Mouse (Mus musculus) E14TG2a.4 (cell line): ENCODE data around the gene Car15.

Source experiments
- H3K27me3 ChIP-seq: 2 replicates; pipeline ENCODE4 v1.6.1; 2014; ENCODE audit warnings: low read length, control low read depth; ENCODE audit not compliant: insufficient read depth
- H3K36me3 ChIP-seq: 2 replicates; pipeline ENCODE4 v1.6.1; 2014; ENCODE audit warnings: low read length, control low read depth; ENCODE audit not compliant: insufficient read depth
- H3K4me1 ChIP-seq: replicated peaks from 2 replicates; pipeline ENCODE4 v1.6.1; 2014; ENCODE audit warnings: low read depth, low read length, control low read depth
- H3K4me3 ChIP-seq: replicated peaks from 2 replicates; pipeline ENCODE4 v1.5.1; 2014; ENCODE audit warnings: mild to moderate bottlenecking, low read length
- H3K9me3 ChIP-seq: 2 replicates; pipeline ENCODE4 v1.6.1; 2014; ENCODE audit warnings: low read length, control low read depth
- CTCF ChIP-seq: conservative IDR thresholded peaks from 2 replicates; pipeline ENCODE4 v1.5.1; 2014; ENCODE audit warnings: low read length
- NANOG ChIP-seq: IDR thresholded peaks from 2 replicates; pipeline ENCODE4 v1.6.1; 2014; ENCODE audit warnings: borderline replicate concordance, low read length, mixed read lengths
- POU5F1 ChIP-seq: IDR thresholded peaks from 2 replicates; pipeline ENCODE4 v1.6.1; 2014; ENCODE audit warnings: low read length, borderline replicate concordance

Car15 gene

DNA sequence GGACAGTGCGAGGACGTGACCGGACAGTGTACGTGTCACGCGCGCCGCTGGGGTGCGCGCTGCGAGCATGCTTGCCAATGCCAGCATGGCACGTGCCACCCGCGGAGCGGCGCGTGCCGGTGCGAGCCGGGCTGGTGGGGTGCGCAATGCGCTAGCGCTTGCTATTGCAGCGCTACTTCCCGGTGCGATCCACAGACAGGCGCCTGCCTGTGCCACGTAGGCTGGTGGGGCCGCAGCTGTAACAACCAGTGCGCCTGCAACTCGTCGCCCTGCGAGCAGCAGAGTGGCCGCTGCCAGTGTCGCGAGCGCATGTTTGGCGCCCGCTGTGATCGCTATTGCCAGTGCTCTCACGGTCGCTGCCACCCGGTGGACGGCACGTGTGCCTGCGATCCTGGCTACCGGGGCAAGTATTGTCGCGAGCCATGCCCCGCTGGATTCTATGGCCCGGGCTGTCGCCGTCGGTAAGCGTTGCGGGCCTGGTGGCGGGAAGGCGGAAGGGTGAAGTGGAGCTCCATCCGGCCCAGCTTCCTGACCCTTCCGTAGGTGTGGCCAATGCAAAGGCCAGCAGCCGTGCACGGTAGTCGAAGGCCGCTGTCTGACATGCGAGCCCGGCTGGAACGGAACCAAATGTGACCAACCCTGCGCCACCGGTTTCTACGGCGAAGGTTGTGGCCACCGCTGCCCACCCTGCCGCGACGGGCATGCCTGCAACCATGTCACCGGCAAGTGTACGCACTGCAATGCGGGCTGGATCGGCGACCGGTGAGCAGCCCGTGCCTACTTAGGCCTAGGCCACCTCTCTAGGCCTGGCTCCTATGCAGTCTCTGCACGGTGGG lies 35.1 kb downstream of the Car15 start:
- Histone ChIP-seq H3K36me3 (no peaks in the 10 kb centered on the region), H3K4me3 (peak overlapping the region; percentile 59), H3K4me1 (peaks cover 57% of the 10 kb centered on the region), H3K27me3 (peaks cover 98% of the 10 kb centered on the region), H3K9me3 (peaks cover 5% of the 10 kb centered on the region; the same call in 1 of the 2 replicates)
- TF ChIP-seq CTCF (no peak), NANOG (no peak), POU5F1 (no peak)

DNA sequence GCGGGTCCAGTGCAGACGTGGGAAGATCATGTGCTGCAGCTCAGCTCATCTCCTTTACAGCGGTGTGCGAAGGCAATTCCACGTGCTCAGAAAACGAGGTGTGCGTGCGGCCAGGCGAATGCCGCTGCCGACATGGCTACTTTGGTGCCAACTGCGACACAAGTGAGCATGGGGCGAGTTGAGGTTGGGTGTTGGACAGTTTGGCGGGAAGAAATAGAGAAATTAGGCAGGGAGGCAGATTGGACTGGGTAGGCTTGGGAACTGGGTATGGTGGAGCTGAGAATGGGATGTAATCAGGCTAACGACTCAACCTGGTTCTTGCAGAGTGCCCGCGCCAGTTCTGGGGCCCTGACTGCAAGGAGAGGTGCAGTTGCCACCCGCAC lies 35.7 kb downstream of the Car15 start:
- H3K27me3 ChIP-seq: peaks cover 99% of the 10 kb centered on the region
- H3K36me3 ChIP-seq: no peaks in the 10 kb centered on the region
- peak overlapping the region; percentile 59 for H3K4me3 ChIP-seq
- H3K9me3 ChIP-seq: peaks cover 5% of the 10 kb centered on the region; the same call in 1 of the 2 replicates
- no peak for TF ChIP-seq CTCF
- no peak for TF ChIP-seq NANOG
- no peak for TF ChIP-seq POU5F1
- H3K4me1 ChIP-seq: peaks cover 57% of the 10 kb centered on the region

DNA sequence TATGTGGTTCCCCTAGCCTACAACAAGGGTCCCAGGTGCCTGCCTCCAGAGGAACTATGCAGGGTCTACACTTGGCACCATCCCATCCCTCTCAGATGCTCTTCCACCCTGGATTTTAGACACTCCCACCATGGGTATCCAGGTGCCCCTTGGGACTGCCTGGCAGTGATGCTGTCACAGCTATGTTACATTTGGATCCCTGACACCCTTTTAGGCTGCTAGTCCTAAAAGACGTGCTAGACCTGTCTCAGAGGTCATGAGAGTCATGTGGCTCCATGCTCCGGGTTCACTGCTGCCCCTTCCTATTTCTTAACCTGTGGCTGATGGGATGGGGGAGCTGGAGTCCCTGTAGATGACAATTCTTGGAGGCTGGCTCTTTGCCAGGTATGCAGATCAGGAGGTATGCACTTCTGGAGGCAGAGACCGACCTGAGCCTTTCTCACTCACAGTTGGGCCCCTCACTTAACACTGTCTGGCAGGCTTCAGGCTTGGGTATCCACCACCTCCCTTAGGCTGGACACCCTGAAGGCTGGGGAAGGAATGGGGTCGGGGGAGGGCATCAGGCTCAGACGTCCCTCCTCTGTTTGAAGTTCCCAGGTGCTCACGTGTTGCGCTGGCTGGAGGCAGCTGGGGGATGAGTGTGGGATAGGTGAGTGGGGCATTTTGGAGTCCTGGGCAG lies 36.2 kb downstream of the Car15 start:
- Histone ChIP-seq H3K4me1 (peaks cover 58% of the 10 kb centered on the region), H3K4me3 (peak overlapping the region; percentile 59; the same call in 1 of the 2 replicates), H3K9me3 (peaks cover 5% of the 10 kb centered on the region; the same call in 1 of the 2 replicates), H3K27me3 (peaks cover 97% of the 10 kb centered on the region), H3K36me3 (no peaks in the 10 kb centered on the region)
- TF ChIP-seq NANOG: no peak
- no peak for TF ChIP-seq CTCF
- TF ChIP-seq POU5F1: no peak

DNA sequence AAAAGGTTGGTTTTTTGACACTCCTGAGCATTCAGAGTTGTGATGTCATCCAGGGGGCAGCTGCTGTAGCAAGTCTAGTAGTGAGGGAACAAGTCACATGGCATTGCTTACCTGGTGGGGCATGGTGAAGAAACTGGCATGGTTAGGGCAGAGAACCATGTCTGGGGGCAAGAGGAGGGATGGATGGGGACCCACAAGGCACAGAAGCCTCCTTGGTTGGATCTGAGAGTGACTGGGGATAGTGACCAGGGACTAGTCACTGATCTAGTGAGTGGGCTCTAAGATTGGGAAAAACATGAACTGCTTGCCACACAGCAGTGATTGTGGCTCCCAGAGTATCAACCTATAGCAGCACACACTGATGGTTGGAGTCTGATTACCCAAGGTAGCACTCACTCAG lies 38.6 kb downstream of the Car15 start:
- TF ChIP-seq POU5F1 (no peak), CTCF (no peak), NANOG (no peak)
- Histone ChIP-seq H3K4me3 (no peak overlapping the region), H3K9me3 (peaks cover 5% of the 10 kb centered on the region; the same call in 1 of the 2 replicates), H3K36me3 (no peaks in the 10 kb centered on the region), H3K27me3 (peaks cover 95% of the 10 kb centered on the region), H3K4me1 (peaks cover 53% of the 10 kb centered on the region)

DNA sequence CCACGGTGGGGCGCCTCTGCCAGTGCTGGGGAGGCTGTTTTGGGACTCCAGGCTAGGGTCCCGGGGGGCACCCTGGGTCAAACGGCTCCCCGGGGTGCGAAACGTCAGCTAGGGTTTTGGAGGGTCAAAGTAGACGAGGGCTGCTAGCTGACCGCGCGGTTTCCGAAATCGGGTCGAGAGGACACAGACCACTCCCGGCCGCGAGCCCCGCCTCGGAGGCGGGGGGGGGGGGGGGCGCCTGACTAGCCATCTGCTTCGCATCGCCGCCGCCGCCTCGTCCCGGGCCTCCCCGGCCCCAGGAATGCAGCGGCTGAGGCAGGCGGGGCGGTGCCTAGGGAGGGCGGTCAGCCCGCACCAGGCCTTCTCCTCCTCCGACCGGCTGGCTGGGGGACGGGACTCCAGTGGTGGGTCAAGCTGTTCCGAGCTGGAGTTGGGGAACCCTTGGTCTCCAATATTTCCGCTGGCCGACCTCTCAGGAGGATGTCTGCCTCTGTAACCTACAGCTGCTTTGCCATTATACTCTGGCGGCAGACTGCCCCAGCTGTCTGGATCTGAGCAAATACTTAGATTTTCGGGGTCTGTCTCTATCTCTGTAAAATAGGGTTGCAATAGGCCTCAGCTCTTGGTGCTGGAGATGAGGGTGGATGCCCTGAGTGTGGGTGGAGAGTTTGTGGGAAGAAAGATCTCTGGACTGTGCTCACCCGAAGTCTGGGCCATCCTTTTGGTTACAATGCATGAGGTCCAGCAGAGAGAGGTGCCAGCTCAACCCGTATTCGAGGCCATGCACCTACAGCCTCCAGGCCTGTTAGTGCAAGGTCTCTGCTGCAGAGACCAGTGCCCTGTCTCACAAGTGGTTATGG lies 39.6 kb downstream of the Car15 start:
- Histone ChIP-seq H3K27me3 (peaks cover 95% of the 10 kb centered on the region), H3K9me3 (peaks cover 5% of the 10 kb centered on the region; the same call in 1 of the 2 replicates), H3K36me3 (no peaks in the 10 kb centered on the region), H3K4me3 (peak overlapping the region; percentile 70), H3K4me1 (peaks cover 44% of the 10 kb centered on the region)
- TF ChIP-seq NANOG (no peak), POU5F1 (no peak), CTCF (no peak)

DNA sequence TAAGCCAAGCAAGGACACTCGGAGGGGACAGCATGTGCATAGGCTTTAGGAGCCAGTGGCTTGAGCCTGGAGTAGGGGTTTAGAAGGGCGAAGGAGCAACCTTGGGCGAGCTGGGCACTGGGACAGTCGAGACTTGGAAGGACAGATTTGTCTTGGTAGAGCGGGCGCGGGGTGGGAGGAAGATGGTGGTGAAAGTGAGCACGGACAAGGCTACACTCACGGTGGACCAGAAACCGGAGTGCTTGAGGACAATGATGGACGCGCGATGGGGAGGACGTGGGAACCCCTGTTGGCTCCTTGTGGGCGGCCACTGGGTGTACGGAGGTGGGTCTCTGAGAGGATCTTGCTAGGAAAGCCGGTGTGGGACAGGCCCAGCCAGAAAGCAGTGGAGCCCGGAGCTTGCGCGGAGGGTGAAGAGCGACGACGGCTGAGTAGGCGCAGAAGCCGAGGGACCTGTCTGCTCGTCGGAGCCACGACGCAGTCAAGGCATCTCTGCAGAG lies 40.3 kb downstream of the Car15 start:
- Histone ChIP-seq H3K9me3 (peaks cover 5% of the 10 kb centered on the region; the same call in 1 of the 2 replicates), H3K36me3 (no peaks in the 10 kb centered on the region), H3K27me3 (peaks cover 92% of the 10 kb centered on the region), H3K4me3 (peak overlapping the region; percentile 70), H3K4me1 (peaks cover 37% of the 10 kb centered on the region)
- TF ChIP-seq NANOG (no peak), CTCF (no peak), POU5F1 (no peak)

DNA sequence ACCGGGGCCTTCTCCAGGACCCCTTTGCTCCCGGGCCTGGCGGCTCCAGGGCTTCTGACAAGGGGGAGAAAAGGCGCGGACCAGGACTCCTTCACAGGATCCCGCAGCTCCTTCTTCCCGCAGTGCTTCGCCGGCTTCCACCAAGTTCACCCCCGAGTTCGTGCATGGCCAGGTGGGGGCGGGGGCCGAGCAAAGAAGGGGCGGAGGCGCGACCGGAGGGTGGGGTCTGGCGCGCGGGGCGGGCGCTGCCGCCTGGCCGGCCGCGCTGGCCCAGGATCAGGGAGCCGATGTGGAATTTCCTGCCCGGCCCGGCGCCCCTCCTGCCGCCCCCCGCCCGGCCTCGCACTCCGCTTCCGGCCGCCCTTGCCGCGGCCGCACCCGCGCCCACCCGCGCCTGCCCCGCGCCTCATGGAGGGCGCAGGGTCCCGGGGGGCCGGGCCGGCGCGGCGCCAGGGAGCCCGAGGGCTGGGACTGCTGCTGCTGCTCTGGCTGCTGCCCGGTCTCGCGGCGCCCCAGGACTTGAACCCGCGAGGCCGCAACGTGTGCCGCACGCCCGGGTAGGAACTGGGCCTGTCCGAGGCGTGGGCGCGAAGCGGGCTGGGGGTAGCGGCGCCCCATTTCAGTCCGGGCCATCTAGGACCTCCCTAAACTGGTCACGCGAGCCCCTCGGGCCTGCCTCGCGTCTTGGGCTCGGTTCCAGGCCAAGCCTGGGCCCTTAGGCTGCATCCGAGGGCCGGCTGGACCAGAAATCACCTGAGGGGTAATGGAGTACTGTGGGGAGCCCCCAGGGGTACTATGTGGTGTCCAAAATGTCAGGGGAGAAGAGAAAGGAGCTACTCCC lies 41.0 kb downstream of the Car15 start, which contains the start of gene Scarf2:
Gene Scarf2, plus strand, starts transcription at position 312 of the 841 bp plus-strand sequence.
- peaks cover 32% of the 10 kb centered on the region for H3K4me1 ChIP-seq
- peak within 1 kb of the TSS; percentile 70 for H3K4me3 ChIP-seq
- TF ChIP-seq CTCF (no peak), POU5F1 (no peak), NANOG (no peak)

More for the DNA sequence above, 41.0 kb downstream of the Car15 start, which contains the start of gene Scarf2:
- peaks cover 85% of the 10 kb centered on the region for H3K27me3 ChIP-seq
- peaks cover 5% of the 10 kb centered on the region; the same call in 1 of the 2 replicates for H3K9me3 ChIP-seq
- peaks cover 7% of the 10 kb centered on the region for H3K36me3 ChIP-seq
